Mouse (Mus musculus): ENCODE results near the gene Gm815. TPM values are rescaled to one million over a fixed set of nuclear protein-coding genes. Genes with fewer than 3 reads are reported as not detected.

The Gm815 gene
- polyA plus RNA-seq, 1 experiment from 2014 or later = not detected

- 75% methylated on average over 5 of the region's 5 CpGs for WGBS
- H3K4me2 ChIP-seq (replicated peaks; ENCODE audit: low read depth) = no peak overlapping the region
- H3K4me1 ChIP-seq (replicated peaks; ENCODE audit: control insufficient read depth, insufficient read depth, low read length) = no peaks in the 10 kb centered on the region
- H3K4me3 ChIP-seq (ENCODE audit: low read depth, low read length) = no peak overlapping the region
- ATAC-seq = no peak
- no peaks in the 10 kb centered on the region for H3K9me3 ChIP-seq (ENCODE audit: control insufficient read depth)
- H3K9ac ChIP-seq (ENCODE audit: low read depth, low read length) = no peak overlapping the region
- H3K27ac ChIP-seq (ENCODE audit: low read depth, low read length) = no peak overlapping the region
- H3K27me3 ChIP-seq (replicated peaks; ENCODE audit: control insufficient read depth, insufficient read depth, low read length) = no peaks in the 10 kb centered on the region
- no peak for TF ChIP-seq CTCF (IDR thresholded peaks at IDR 0.05; ENCODE audit: low read depth)
- no peaks in the 10 kb centered on the region for H3K36me3 ChIP-seq (ENCODE audit: control insufficient read depth, insufficient read depth)
These were observed 26.5 kb upstream of the Gm815 start for GRCm38 (mm10) chr19:26859195-26859570.

- Histone ChIP-seq H3K9me3 (ENCODE audit: control insufficient read depth) (no peaks in the 10 kb centered on the region), H3K4me3 (ENCODE audit: low read depth, low read length) (no peak overlapping the region), H3K9ac (ENCODE audit: low read depth, low read length) (no peak overlapping the region), H3K36me3 (ENCODE audit: control insufficient read depth, insufficient read depth) (no peaks in the 10 kb centered on the region), H3K27ac (ENCODE audit: low read depth, low read length) (no peak overlapping the region), H3K4me1 (replicated peaks; ENCODE audit: control insufficient read depth, insufficient read depth, low read length) (no peaks in the 10 kb centered on the region), H3K4me2 (replicated peaks; ENCODE audit: low read depth) (no peak overlapping the region), H3K27me3 (replicated peaks; ENCODE audit: control insufficient read depth, insufficient read depth, low read length) (no peaks in the 10 kb centered on the region)
- ATAC-seq = no peak
- TF ChIP-seq CTCF (IDR thresholded peaks at IDR 0.05; ENCODE audit: low read depth) = no peak
- WGBS = 49% methylated on average over 5 of the region's 5 CpGs
These were observed 22.0 kb upstream of the Gm815 start for GRCm38 (mm10) chr19:26863662-26864061.

DNA sequence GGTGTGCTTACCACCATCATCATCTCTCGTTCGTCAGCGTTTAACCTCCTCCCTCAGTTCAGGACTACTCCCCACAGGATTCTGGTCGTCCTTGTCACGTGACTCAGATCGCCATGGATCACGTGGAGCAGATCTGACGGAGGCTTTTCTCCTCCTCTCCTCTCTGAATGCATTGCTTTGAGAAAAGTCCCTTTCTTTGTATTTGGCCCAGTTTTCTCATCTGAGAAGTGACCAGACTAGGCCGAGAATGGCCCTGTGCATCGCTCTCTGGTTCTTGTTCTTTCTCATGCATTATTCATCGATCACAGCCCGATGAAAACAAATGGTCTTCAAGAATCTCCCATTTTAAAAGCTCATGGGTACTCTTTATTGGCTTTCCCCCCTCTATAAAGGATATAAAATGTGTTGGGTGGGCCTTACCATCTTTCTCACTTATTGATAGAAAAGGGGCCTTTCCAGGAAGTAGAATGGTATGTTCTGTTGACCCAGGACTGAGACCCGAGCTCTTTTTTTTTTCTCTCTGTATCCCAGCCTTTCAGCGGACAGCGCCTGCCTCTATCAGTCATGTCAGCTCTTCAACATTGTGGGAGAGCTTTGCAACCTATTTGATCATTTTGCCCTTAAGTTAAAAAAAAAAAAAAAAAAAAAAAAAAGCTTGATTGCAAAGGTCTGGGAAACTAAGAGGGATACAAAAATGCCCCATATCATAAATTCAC, 20.5 kb upstream of the Gm815 start:
- no peak for ATAC-seq
- no peaks in the 10 kb centered on the region for H3K36me3 ChIP-seq (ENCODE audit: control insufficient read depth, insufficient read depth)
- H3K9ac ChIP-seq (ENCODE audit: low read depth, low read length) = no peak overlapping the region
- no peak overlapping the region for H3K4me2 ChIP-seq (replicated peaks; ENCODE audit: low read depth)
- H3K27ac ChIP-seq (ENCODE audit: low read depth, low read length) = no peak overlapping the region
- H3K4me1 ChIP-seq (replicated peaks; ENCODE audit: control insufficient read depth, insufficient read depth, low read length) = no peaks in the 10 kb centered on the region
- no peak overlapping the region for H3K4me3 ChIP-seq (ENCODE audit: low read depth, low read length)
- H3K9me3 ChIP-seq (ENCODE audit: control insufficient read depth) = no peaks in the 10 kb centered on the region
- no peak for TF ChIP-seq CTCF (IDR thresholded peaks at IDR 0.05; ENCODE audit: low read depth)
- no peaks in the 10 kb centered on the region for H3K27me3 ChIP-seq (replicated peaks; ENCODE audit: control insufficient read depth, insufficient read depth, low read length)
- WGBS = 90% methylated on average over 15 of the region's 15 CpGs

GRCm38 (mm10) chr19:26865736-26866135, 19.9 kb upstream of the Gm815 start:
- no peak overlapping the region for H3K4me2 ChIP-seq (replicated peaks; ENCODE audit: low read depth)
- H3K4me3 ChIP-seq (ENCODE audit: low read depth, low read length) = no peak overlapping the region
- H3K27ac ChIP-seq (ENCODE audit: low read depth, low read length) = no peak overlapping the region
- 45% methylated on average over 7 of the region's 7 CpGs for WGBS
- H3K27me3 ChIP-seq (replicated peaks; ENCODE audit: control insufficient read depth, insufficient read depth, low read length) = no peaks in the 10 kb centered on the region
- no peak for TF ChIP-seq CTCF (IDR thresholded peaks at IDR 0.05; ENCODE audit: low read depth)
- H3K36me3 ChIP-seq (ENCODE audit: control insufficient read depth, insufficient read depth) = no peaks in the 10 kb centered on the region
- ATAC-seq = no peak
- H3K4me1 ChIP-seq (replicated peaks; ENCODE audit: control insufficient read depth, insufficient read depth, low read length) = no peaks in the 10 kb centered on the region
- H3K9me3 ChIP-seq (ENCODE audit: control insufficient read depth) = no peaks in the 10 kb centered on the region
- H3K9ac ChIP-seq (ENCODE audit: low read depth, low read length) = no peak overlapping the region

GRCm38 (mm10) chr19:26869591-26869990, 16.1 kb upstream of the Gm815 start:
- no peaks in the 10 kb centered on the region for H3K9me3 ChIP-seq (ENCODE audit: control insufficient read depth)
- no peaks in the 10 kb centered on the region for H3K27me3 ChIP-seq (replicated peaks; ENCODE audit: control insufficient read depth, insufficient read depth, low read length)
- WGBS = 67% methylated on average over 3 of the region's 3 CpGs
- no peak overlapping the region for H3K27ac ChIP-seq (ENCODE audit: low read depth, low read length)
- H3K36me3 ChIP-seq (ENCODE audit: control insufficient read depth, insufficient read depth) = no peaks in the 10 kb centered on the region
- H3K4me2 ChIP-seq (replicated peaks; ENCODE audit: low read depth) = no peak overlapping the region
- ATAC-seq = no peak
- H3K4me3 ChIP-seq (ENCODE audit: low read depth, low read length) = no peak overlapping the region
- TF ChIP-seq CTCF (IDR thresholded peaks at IDR 0.05; ENCODE audit: low read depth) = no peak
- no peak overlapping the region for H3K9ac ChIP-seq (ENCODE audit: low read depth, low read length)
- H3K4me1 ChIP-seq (replicated peaks; ENCODE audit: control insufficient read depth, insufficient read depth, low read length) = no peaks in the 10 kb centered on the region

GRCm38 (mm10) chr19:26870280-26870679, 15.4 kb upstream of the Gm815 start:
- Histone ChIP-seq H3K4me2 (replicated peaks; ENCODE audit: low read depth) (no peak overlapping the region), H3K27ac (ENCODE audit: low read depth, low read length) (no peak overlapping the region), H3K27me3 (replicated peaks; ENCODE audit: control insufficient read depth, insufficient read depth, low read length) (no peaks in the 10 kb centered on the region), H3K9ac (ENCODE audit: low read depth, low read length) (no peak overlapping the region), H3K4me3 (ENCODE audit: low read depth, low read length) (no peak overlapping the region), H3K36me3 (ENCODE audit: control insufficient read depth, insufficient read depth) (no peaks in the 10 kb centered on the region), H3K4me1 (replicated peaks; ENCODE audit: control insufficient read depth, insufficient read depth, low read length) (no peaks in the 10 kb centered on the region), H3K9me3 (ENCODE audit: control insufficient read depth) (no peaks in the 10 kb centered on the region)
- ATAC-seq = no peak
- WGBS = 65% methylated on average over 7 of the region's 7 CpGs
- TF ChIP-seq CTCF (IDR thresholded peaks at IDR 0.05; ENCODE audit: low read depth) = no peak
